Mouse (Mus musculus): ENCODE measurements around the gene Ppil3.

- TF ChIP-seq CTCF (IDR thresholded peaks at IDR 0.05; ENCODE audit: borderline replicate concordance, insufficient read depth, low read depth, low read length) (no peak), POLR2A (IDR thresholded peaks at IDR 0.05; ENCODE audit: borderline replicate concordance, insufficient read depth, low read length) (peak; percentile 59; the same call in 1 of the 2 replicates)
Measured at GRCm38 (mm10) chr1:58445143-58445722, at the start of gene Ppil3, which contains the start of gene Nif3l1.

Data from cerebellum, adult 2 months (tissue).